Mouse (Mus musculus) MEL (cell line): ENCODE results near the gene Ank2. TPM values are rescaled to one million over a fixed set of nuclear protein-coding genes. Genes with fewer than 3 reads are reported as not detected.

ENCODE experiments used
- DNase-seq: peaks from one replicate; pipeline ENCODE4 v3.0.0; 2011; ENCODE audit warnings: low read depth, low spot score
- H3K27ac ChIP-seq: 2 replicates; pipeline ENCODE4 v1.5.1; 2012; ENCODE audit warnings: low read depth, mild to moderate bottlenecking, control low read depth, low read length, moderate library complexity; ENCODE audit not compliant: control insufficient read depth
- H3K27me3 ChIP-seq, 2 experiments: fragments of 150-350 bp in 1 of 2; sonication (generic) in 1 of 2; 2 replicates each; pipeline ENCODE4 v1.6.1; 2012; ENCODE audit warnings: low read length in 2 of 2, mild to moderate bottlenecking in 2 of 2, improper control_type of control experiment in 1 of 2, moderate library complexity in 1 of 2; ENCODE audit not compliant: insufficient read depth in 2 of 2, control insufficient read depth in 1 of 2
- H3K36me3 ChIP-seq, 2 experiments: 2 replicates each; pipeline ENCODE4 v1.6.1; 2012 to 2014; ENCODE audit warnings: low read length in 2 of 2, improper control_type of control experiment in 1 of 2, inconsistent platforms in 1 of 2, mild to moderate bottlenecking in 1 of 2; ENCODE audit not compliant: insufficient read depth in 2 of 2, control insufficient read depth in 1 of 2
- H3K4me1 ChIP-seq, 2 experiments: fragments of 150-350 bp in 1 of 2; sonication (generic) in 1 of 2; 2 replicates each; pipeline ENCODE4 v1.6.1; 2012; ENCODE audit warnings: low read length in 2 of 2, improper control_type of control experiment in 1 of 2, mild to moderate bottlenecking in 1 of 2; ENCODE audit not compliant: insufficient read depth in 2 of 2, control insufficient read depth in 1 of 2
- H3K4me3 ChIP-seq, 2 experiments: fragments of 150-350 bp in 1 of 2; sonication (generic) in 1 of 2; 2 replicates each; pipeline ENCODE4 v1.5.1; 2012; ENCODE audit warnings: low read depth in 2 of 2, low read length in 2 of 2, mild to moderate bottlenecking in 2 of 2, moderate library complexity in 2 of 2, control low read depth in 1 of 2, improper control_type of control experiment in 1 of 2; ENCODE audit not compliant: control insufficient read depth in 1 of 2, insufficient read depth in 1 of 2
- H3K79me2 ChIP-seq: 2 replicates; pipeline ENCODE4 v1.6.1; 2012; ENCODE audit warnings: mild to moderate bottlenecking, low read length, moderate library complexity; ENCODE audit not compliant: control insufficient read depth, poor library complexity, insufficient read depth
- H3K9ac ChIP-seq: 2 replicates; pipeline ENCODE4 v1.6.1; 2012; ENCODE audit warnings: low read depth, mild to moderate bottlenecking, control low read depth, low read length, moderate library complexity; ENCODE audit not compliant: control insufficient read depth, poor library complexity, severe bottlenecking
- H3K9me3 ChIP-seq: fragments of 150-350 bp; sonication (generic); replicated peaks from 2 replicates; pipeline ENCODE4 v1.6.1; 2012; ENCODE audit warnings: mild to moderate bottlenecking, low read length, improper control_type of control experiment, moderate library complexity; ENCODE audit not compliant: insufficient read depth
- CHD1 ChIP-seq: IDR thresholded peaks from 2 replicates; pipeline ENCODE4 v1.6.1; 2012; ENCODE audit warnings: low read depth, mild to moderate bottlenecking, inconsistent platforms, low read length, improper control_type of control experiment
- CHD2 ChIP-seq: IDR thresholded peaks from 2 replicates; pipeline ENCODE4 v1.6.1; 2011; ENCODE audit warnings: low read length, improper control_type of control experiment
- CTCF ChIP-seq, 3 experiments: IDR thresholded peaks in 2 of 3; conservative IDR thresholded peaks in 1 of 3; 2 replicates each; pipeline ENCODE4 v1.5.1; 2011 to 2012; ENCODE audit warnings: low read length in 3 of 3, low read depth in 2 of 3, mild to moderate bottlenecking in 2 of 3, improper control_type of control experiment in 1 of 3, inconsistent platforms in 1 of 3, mixed read lengths in 1 of 3, moderate library complexity in 1 of 3; ENCODE audit not compliant: control insufficient read depth in 1 of 3, insufficient read depth in 1 of 3, poor library complexity in 1 of 3, severe bottlenecking in 1 of 3
- EP300 ChIP-seq, 2 experiments: IDR thresholded peaks; 2 replicates each; pipeline ENCODE4 v1.6.1; 2011; ENCODE audit warnings: improper control_type of control experiment in 2 of 2, low read length in 2 of 2, low read depth in 1 of 2, mild to moderate bottlenecking in 1 of 2
- ETS1 ChIP-seq: IDR thresholded peaks from 2 replicates; pipeline ENCODE4 v1.6.1; 2012; ENCODE audit warnings: low read depth, mild to moderate bottlenecking, inconsistent platforms, low read length, improper control_type of control experiment, moderate library complexity
- GABPA ChIP-seq: IDR thresholded peaks from 2 replicates; pipeline ENCODE4 v1.6.1; 2012; ENCODE audit warnings: low read depth, mild to moderate bottlenecking, inconsistent platforms, low read length, improper control_type of control experiment, moderate library complexity
- JUND ChIP-seq: IDR thresholded peaks from 2 replicates; pipeline ENCODE4 v1.6.1; 2011; ENCODE audit warnings: low read depth, mild to moderate bottlenecking, improper control_type of control experiment, low read length
- KAT2A ChIP-seq: conservative IDR thresholded peaks from 2 replicates; pipeline ENCODE4 v1.6.1; 2012; ENCODE audit warnings: low read depth, low read length, improper control_type of control experiment, inconsistent platforms
- MAZ ChIP-seq: IDR thresholded peaks from 2 replicates; pipeline ENCODE4 v1.6.1; 2012; ENCODE audit warnings: low read depth, mild to moderate bottlenecking, inconsistent platforms, low read length, improper control_type of control experiment
- MEF2A ChIP-seq: IDR thresholded peaks from 2 replicates; pipeline ENCODE4 v1.6.1; 2014; ENCODE audit warnings: low read depth, mild to moderate bottlenecking, inconsistent platforms, low read length, improper control_type of control experiment; ENCODE audit not compliant: poor library complexity, insufficient replicate concordance, severe bottlenecking; ENCODE audit errors: extremely low read depth
- MXI1 ChIP-seq: IDR thresholded peaks from 2 replicates; pipeline ENCODE4 v1.6.1; 2011; ENCODE audit warnings: mild to moderate bottlenecking, low read depth, low read length, improper control_type of control experiment
- MYB ChIP-seq: IDR thresholded peaks from 2 replicates; pipeline ENCODE4 v1.6.1; 2011; ENCODE audit warnings: mild to moderate bottlenecking, low read depth, low read length, improper control_type of control experiment
- MYC ChIP-seq: IDR thresholded peaks from 2 replicates; pipeline ENCODE4 v1.6.1; 2011; ENCODE audit warnings: low read depth, mild to moderate bottlenecking, low read length, improper control_type of control experiment, moderate library complexity
- NRF1 ChIP-seq: IDR thresholded peaks from 2 replicates; pipeline ENCODE4 v1.6.1; 2014; ENCODE audit warnings: low read depth, mild to moderate bottlenecking, inconsistent platforms, low read length, improper control_type of control experiment, moderate library complexity; ENCODE audit not compliant: poor library complexity, insufficient read depth, severe bottlenecking
- POLR2A ChIP-seq, 2 experiments: IDR thresholded peaks; 2 replicates each; pipeline ENCODE4 v1.6.1; 2011 to 2012; ENCODE audit warnings: low read length in 2 of 2, mild to moderate bottlenecking in 2 of 2, control low read depth in 1 of 2, improper control_type of control experiment in 1 of 2, low read depth in 1 of 2, moderate library complexity in 1 of 2; ENCODE audit not compliant: control insufficient read depth in 1 of 2, insufficient read depth in 1 of 2, poor library complexity in 1 of 2
- POLR2AphosphoS2 ChIP-seq: IDR thresholded peaks from 2 replicates; pipeline ENCODE4 v1.6.1; 2011; ENCODE audit warnings: low read length, improper control_type of control experiment
- POLR2AphosphoS5 ChIP-seq: IDR thresholded peaks from 2 replicates; pipeline ENCODE4 v1.6.1; 2012; ENCODE audit warnings: low read depth, borderline replicate concordance, mild to moderate bottlenecking, inconsistent platforms, low read length, moderate library complexity, mixed read lengths
- RAD21 ChIP-seq: IDR thresholded peaks from 2 replicates; pipeline ENCODE4 v1.6.1; 2011; ENCODE audit warnings: mild to moderate bottlenecking, low read depth, low read length, improper control_type of control experiment
- SIN3A ChIP-seq: IDR thresholded peaks from 2 replicates; pipeline ENCODE4 v1.6.1; 2012; ENCODE audit warnings: low read length, improper control_type of control experiment, inconsistent platforms
- SMC3 ChIP-seq: IDR thresholded peaks from 2 replicates; pipeline ENCODE4 v1.6.1; 2011; ENCODE audit warnings: low read depth, low read length, improper control_type of control experiment
- TBP ChIP-seq: IDR thresholded peaks from 2 replicates; pipeline ENCODE4 v1.8.0; 2011; ENCODE audit warnings: low read depth, low read length, improper control_type of control experiment
- TCF12 ChIP-seq: IDR thresholded peaks from 2 replicates; pipeline ENCODE4 v1.6.1; 2014; ENCODE audit warnings: low read depth, mild to moderate bottlenecking, inconsistent platforms, low read length, improper control_type of control experiment, moderate library complexity
- UBTF ChIP-seq: IDR thresholded peaks from 2 replicates; pipeline ENCODE4 v1.6.1; 2012; ENCODE audit warnings: low read depth, mild to moderate bottlenecking, inconsistent platforms, low read length, improper control_type of control experiment, moderate library complexity, borderline replicate concordance; ENCODE audit not compliant: insufficient read depth
- USF1 ChIP-seq: IDR thresholded peaks from 2 replicates; pipeline ENCODE4 v1.6.1; 2014; ENCODE audit warnings: low read depth, mild to moderate bottlenecking, inconsistent platforms, low read length, improper control_type of control experiment, moderate library complexity
- USF2 ChIP-seq, 2 experiments: IDR thresholded peaks; 2 replicates each; pipeline ENCODE4 v1.6.1; 2011 to 2012; ENCODE audit warnings: improper control_type of control experiment in 2 of 2, low read length in 2 of 2, borderline replicate concordance in 1 of 2, inconsistent platforms in 1 of 2, low read depth in 1 of 2, mild to moderate bottlenecking in 1 of 2; ENCODE audit not compliant: insufficient read depth in 1 of 2
- ZKSCAN1 ChIP-seq: IDR thresholded peaks from 2 replicates; pipeline ENCODE4 v1.6.1; 2012; ENCODE audit warnings: low read depth, mild to moderate bottlenecking, inconsistent platforms, low read length, improper control_type of control experiment, moderate library complexity
- ZMIZ1 ChIP-seq: IDR thresholded peaks from 2 replicates; pipeline ENCODE4 v1.6.1; 2012; ENCODE audit warnings: low read depth, mild to moderate bottlenecking, inconsistent platforms, low read length, improper control_type of control experiment, moderate library complexity
- ZNF384 ChIP-seq: IDR thresholded peaks from 2 replicates; pipeline ENCODE4 v1.6.1; 2012; ENCODE audit warnings: low read depth, mild to moderate bottlenecking, inconsistent platforms, low read length, improper control_type of control experiment
- polyA plus RNA-seq, 2 experiments: library from polyadenylated mRNA; stranded (reverse) in 1 of 2; unstranded in 1 of 2; fragments of >175 nt in 1 of 2; fragments of >200 nt in 1 of 2; gene quantifications; 2 replicates each; pipeline versions ENCODE4 v1.2.1 to v1.2.4; 2012; ENCODE audit warnings: low replicate concordance in 2 of 2, low read depth in 1 of 2; ENCODE audit not compliant: insufficient read length in 2 of 2, insufficient read depth in 1 of 2, missing spikeins in 1 of 2
- total RNA-seq: library from RNA; depleted of rRNA; stranded (reverse); fragments of 300-350 nt; gene quantifications from 2 replicates; pipeline ENCODE4 v1.2.3, GENCODE M21; 2012

The Ank2 gene
- total and polyA plus RNA-seq, 3 experiments, result 2.7 to 4.5 TPM; not detected in 1

DNA sequence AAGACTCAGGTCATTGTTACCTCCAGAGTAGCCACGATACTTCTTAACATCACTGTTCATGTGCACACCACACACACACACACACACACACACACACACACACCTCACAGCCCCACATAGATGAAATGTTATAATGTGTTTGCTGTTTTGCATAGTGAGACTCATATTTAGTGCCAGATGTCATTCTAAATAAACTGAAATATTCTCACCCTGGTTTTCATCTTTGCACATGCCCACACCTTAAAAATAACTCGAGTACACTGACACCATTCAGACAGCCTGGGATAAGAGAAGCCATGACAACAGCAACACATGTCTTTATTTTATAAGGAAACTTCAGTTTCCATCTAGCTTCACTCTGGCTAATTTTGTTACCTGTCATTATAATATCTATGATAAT lies 312.1 kb downstream of the Ank2 start:
- Histone ChIP-seq H3K9me3 (no peaks in the 10 kb centered on the region), H3K4me3 (no peak overlapping the region), H3K27ac (no peak overlapping the region), H3K36me3 (peaks cover 0 to 3% of the 10 kb centered on the region in 2 experiments; a peak in 1 of 4 replicates), H3K79me2 (no peaks in the 10 kb centered on the region), H3K9ac (no peak overlapping the region), H3K4me1 (no peaks in the 10 kb centered on the region), H3K27me3 (no peaks in the 10 kb centered on the region)
- DNase-seq, result no peak
- TF ChIP-seq KAT2A (no peak), RAD21 (no peak), SMC3 (no peak), GABPA (no peak), MEF2A (no peak), ZNF384 (no peak), MXI1 (no peak), TBP (no peak), POLR2A (IDR thresholded peaks at IDR 0.05; ENCODE audit: control insufficient read depth in 1 of 2, insufficient read depth in 1 of 2, low read depth in 1 of 2, low read length in 2 of 2, poor library complexity in 1 of 2) (no peak), UBTF (no peak), MYC (no peak), MYB (no peak), TCF12 (no peak), CHD1 (no peak), NRF1 (no peak)

- Histone ChIP-seq H3K9ac (no peak overlapping the region), H3K36me3 (peaks cover 0 to 3% of the 10 kb centered on the region in 2 experiments; a peak in 1 of 4 replicates), H3K4me1 (no peaks in the 10 kb centered on the region), H3K27me3 (no peaks in the 10 kb centered on the region), H3K9me3 (no peaks in the 10 kb centered on the region), H3K27ac (no peak overlapping the region), H3K4me3 (no peak overlapping the region), H3K79me2 (no peaks in the 10 kb centered on the region)
- peak; percentile 15 for DNase-seq
- TF ChIP-seq CHD2 (no peak), MAZ (no peak), EP300 (IDR thresholded peaks at IDR 0.05; ENCODE audit: low read depth in 1 of 2, low read length in 2 of 2) (no peak), POLR2AphosphoS5 (no peak), USF2 (IDR thresholded peaks at IDR 0.05; ENCODE audit: borderline replicate concordance in 1 of 2, insufficient read depth in 1 of 2, low read depth in 1 of 2, low read length in 2 of 2) (no peak), CTCF (IDR thresholded peaks at IDR 0.05 in 2 of 3, conservative IDR thresholded peaks at IDR 0.05 in 1 of 3; ENCODE audit: control insufficient read depth in 1 of 3, insufficient read depth in 1 of 3, low read depth in 2 of 3, low read length in 3 of 3, poor library complexity in 1 of 3, severe bottlenecking in 1 of 3) (peak in 2 of 3 experiments; percentile 26 to 46; a peak in 3 of 6 replicates), ZKSCAN1 (no peak), USF1 (no peak), SMC3 (peak; percentile 30), ETS1 (no peak), MXI1 (no peak), RAD21 (peak; percentile 39), TCF12 (no peak), MYB (no peak), UBTF (no peak), NRF1 (no peak), SIN3A (no peak), MYC (no peak), POLR2AphosphoS2 (no peak), ZMIZ1 (no peak), JUND (no peak)
Measured at GRCm38 (mm10) chr3:127186239-127186638, 312.9 kb downstream of the Ank2 start.
